Mouse (Mus musculus) cerebellum, postnatal 25 days (tissue): Measurements from ENCODE around the gene Cntnap2.
A peak's percentile ranks its signal among the peaks of the same experiment; 100 is the strongest.
"Not testable (repeated sequence)": the region's sequence is repeated elsewhere in the genome, so short reads cannot be mapped to it uniquely, and the experiment has no call there.

Experiments used
- DNase-seq, 2 experiments: peaks; one replicate each; pipeline ENCODE4 v3.0.0; 2021; ENCODE audit warnings: mixed read lengths in 2 of 2

Gene Cntnap2

DNA sequence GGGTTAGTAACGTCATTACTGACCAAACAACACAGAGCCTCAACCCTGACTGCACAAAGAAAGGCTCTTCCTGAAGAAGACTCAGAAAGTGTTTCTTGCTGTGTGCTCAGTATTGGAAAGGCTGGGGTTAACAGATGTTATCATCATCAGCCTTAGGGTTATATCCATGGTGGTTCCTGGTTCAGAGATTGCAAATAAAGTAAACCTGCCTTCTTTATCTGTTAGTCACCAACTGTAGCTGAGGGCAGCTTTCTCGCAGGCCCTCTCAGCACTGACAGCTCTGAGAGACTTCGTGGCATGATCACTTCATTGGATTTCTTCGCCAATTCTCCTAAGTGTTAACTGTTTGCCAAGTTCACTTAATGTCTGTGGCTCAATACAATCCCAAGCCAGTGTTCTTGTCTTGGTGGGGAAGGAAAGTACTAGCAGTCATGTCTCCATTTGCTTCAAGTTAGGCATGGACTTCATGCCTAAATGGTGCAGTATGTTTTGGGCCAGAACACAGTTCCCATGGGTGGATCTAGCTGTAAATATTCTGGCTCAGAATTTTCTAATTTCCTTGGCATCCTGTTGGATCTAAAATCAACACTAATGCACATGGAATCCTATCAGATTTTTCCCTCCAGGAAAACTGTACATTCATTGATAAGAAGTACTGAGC lies 2197.2 kb downstream of the Cntnap2 start:
- DNase-seq = no peak

DNA sequence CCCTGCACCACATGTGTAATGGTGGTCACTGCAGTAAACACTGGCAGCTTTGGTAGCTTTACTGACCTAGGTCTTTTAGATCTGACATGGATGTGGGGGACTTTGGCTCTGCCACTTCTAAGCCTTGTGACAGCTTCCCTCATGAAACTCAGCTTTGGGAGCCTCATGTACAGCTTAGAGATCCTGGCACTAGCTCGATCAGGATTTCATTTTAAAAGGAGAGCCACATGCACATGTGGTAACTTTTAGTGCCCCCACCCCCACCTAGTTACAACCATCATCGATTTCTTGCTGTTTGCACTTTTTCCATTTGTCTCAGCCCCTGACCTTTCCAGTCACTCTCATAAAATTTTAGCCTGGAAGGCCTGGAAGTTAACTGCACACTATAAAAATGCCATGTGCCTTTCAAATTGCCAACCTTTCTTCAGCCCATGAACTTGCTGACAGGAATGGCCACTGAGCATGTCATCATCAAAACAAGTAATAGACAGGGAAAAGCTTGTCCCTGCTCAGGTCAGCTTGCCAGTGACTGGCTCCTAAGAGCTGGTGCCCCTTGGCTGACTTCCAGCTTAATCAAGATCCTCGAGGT lies 2197.9 kb downstream of the Cntnap2 start:
- DNase-seq = no peak

DNA sequence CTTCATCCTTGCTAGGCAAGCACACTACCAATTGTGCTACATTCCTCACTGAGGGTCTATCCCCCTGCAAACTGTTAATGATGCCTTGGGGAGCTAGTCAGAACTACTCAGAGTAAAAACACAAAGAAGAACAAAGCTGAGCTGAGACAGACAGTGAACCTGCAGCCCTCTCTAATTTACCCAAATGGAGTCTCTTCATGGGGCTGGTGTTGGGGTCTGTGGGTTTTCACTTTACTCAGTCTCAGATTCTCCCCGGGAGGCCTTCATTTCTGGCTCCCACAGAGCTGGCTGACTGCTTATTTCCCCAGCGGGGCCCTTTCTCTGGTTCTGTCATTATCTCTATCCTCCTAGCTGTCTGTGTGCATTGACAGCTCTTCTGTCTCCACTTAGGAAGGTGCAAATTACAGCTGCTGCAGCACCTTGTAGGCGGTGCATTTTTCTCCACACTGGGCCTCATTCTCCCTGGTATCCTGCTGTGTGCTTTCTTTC lies 2200.5 kb downstream of the Cntnap2 start:
- no peak for DNase-seq

DNA sequence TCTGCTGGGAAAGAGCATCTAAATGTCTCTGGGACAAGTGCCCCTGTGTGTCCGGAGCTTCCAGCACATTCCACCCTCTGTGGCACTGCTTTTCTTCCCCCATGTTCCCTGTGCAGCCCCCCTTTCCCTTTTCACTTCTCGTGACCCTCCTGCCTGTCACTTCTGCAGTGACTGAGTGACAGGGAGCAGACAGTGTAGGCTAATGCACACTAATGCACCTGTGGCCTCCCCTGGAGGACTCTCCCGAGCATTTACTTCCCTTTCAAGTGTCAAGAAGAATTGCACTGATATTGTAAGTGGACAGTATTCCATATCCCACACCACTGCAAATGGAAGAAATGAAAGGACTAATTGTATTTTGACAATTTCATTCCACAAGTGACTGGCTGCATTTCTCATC lies 2208.1 kb downstream of the Cntnap2 start:
- DNase-seq = no peak

DNA sequence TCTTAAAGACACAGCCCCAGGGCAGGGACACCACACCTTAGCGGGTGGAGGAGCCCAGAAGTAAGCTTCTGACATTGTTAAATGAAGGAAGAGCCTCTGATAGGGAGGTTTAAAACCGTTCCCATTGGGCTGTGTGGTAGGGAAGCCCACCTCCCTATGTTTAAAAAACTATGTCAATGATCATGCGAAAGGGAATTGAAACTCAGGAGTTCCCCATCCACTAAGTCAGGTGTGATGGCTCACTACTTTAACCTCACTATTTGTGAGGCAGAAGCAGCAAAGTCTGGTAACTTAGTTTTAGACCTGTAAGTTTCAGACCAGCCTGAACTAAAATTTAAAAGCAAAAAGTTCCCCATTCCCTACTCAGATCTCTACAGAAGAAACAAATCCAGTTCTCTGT lies 2210.3 kb downstream of the Cntnap2 start:
- no peak for DNase-seq

DNA sequence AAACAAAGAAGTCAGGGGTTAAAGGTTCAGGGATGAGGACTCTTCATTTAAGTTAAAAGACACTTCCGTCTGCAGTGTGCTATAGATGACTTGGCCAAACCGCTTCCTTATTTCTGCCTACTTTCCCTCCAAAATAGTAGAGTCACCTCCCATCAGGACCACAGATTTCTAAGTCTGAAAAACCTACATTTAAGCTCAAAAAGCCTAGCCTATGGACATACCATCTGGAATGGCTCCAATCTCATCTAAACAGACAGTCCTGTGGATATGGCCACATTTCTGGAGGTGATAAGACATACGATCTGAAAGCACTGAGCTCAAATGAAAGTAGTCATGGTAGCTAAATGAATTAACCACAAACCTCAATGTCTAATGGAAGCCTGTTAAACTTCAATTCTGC lies 2212.4 kb downstream of the Cntnap2 start:
- no peak for DNase-seq

DNA sequence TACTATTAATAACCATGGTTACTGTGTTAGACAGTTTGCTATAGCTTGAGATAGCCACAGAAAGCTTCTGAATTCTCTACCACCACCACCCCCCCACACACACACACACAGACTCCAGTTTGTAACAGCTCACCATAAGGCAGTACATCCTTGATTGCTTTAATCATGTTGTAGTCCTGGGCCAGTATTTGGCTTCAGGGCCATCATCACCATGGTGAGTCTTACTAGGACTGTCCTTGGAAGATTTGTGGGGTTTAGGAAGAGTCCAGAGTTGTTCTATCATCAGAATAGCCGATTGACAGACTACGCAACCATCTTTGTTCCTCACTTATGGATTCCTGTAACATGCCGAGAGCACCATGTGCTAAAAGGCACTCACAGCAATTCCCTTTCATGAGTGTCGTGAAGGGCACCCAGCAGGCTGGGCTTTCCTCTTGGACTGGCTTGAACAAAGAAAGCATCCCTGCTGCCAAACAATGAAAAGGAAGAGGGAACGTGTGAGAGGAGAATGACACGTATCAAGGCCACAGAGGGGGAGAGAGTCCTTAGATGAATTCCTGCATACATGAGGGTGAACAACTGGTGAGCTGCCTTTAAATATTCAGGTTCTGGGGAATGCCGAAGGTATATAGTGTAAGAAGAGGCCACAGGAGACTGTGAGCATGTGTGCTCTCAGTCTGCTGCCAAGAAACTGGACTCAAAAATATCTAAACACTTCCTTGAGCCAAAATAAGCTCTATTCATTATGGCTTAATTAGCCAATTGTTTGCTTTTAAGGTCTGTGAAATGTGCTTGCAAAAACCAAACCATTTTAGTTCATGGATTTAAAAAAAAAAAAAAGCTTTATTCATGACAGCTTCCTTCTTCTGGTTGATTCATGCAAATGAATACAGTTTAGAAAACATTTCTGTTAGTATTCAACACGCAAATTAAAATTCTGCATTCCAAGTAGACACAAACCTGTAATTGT lies 2213.7 kb downstream of the Cntnap2 start:
- DNase-seq = peak in 1 of 2 experiments; percentile 12

DNA sequence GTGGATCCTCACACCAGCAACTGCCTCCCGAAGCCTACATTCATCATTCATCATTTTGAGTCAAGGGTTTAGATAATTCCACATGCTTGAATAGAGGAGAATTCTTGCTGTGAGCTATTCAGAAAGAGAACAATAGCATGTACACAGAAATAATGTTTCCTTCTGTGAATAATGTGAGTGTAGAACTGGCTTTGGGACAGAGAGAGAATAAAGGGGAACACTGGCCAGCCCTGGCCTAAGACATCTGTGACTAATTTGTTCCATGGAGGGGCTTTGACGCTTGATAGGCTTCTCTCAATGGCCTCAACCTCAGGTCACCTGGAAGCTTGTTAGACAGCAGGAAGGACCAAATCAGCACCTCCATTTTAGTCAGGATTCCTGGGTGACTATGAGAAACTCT lies 2215.9 kb downstream of the Cntnap2 start:
- DNase-seq = no peak

DNA sequence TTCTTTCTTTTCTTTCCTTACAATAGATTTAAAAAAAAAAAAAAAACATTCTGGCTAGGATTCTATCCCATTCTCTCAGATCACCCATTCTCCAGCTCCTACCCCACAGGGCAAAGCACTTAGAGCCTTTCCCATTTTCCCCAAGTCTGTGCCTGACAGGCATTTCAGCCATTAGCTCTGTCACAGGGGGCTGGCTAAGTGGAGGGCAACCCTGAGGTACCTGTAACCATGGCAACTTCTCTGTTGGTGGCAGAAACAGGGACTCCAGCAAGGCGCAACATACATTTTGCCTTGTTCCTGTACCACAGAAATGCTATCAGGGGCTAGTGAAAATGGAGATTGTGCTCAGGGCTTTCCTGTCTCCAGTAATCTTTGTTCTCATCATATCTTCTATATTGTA lies 2220.0 kb downstream of the Cntnap2 start:
- DNase-seq = no peak

DNA sequence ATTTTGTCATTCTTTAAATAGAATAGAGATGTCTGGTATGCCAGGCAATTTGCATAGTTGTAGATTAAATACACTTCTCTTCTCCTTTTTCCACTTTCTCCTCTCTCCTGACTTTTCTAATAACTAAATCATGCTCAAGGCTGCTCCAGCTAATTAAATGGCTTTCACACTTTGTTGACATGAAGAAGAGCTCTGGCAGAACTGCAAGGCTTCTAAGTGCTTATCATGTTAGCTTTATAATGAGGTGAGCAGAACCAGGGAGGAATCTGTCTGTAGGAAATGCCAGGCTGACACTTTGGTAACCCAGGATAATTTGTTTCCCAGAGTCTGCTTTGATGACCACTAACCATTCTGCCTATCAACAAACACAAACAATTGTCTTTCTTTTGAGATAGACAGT lies 2222.4 kb downstream of the Cntnap2 start:
- no peak for DNase-seq

DNA sequence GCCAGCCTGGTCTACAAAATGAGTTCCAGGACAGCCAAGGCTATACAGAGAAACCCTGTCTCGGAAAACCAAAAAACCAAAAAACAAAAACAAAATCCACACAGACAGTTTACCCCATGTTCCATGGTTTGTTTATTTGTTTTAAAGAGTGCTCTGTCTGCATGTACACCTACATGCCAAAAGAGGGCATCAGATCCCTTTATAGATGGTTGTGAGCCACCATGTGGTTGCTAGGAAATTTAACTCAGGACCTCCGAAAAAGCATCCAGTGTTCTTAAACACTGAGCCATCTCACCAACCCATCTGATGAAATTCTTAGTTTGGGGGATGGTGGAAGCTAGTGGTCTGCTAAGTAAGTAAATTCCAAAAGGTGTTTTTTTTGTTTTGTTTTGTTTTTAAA lies 2225.6 kb downstream of the Cntnap2 start:
- DNase-seq = no peak

DNA sequence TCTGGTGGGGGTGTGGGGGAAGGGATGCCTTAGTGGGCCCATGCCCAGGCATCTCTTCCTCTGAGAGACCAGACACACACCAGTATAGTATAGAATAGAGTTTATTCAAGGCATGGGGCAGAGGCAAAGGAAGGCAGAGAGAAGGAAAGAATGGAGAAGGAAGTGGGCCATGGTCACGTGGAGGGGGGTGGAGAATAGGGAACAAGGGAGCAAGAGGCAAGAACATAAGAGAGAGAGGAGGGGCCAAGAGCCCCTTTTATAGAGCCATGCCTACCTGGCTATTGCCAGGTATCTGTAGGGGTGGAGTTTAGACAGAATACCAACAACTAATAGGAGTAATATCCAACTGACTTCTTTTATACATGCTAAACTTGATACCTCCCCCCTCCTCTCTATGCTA lies 2226.6 kb downstream of the Cntnap2 start:
- no peak for DNase-seq

DNA sequence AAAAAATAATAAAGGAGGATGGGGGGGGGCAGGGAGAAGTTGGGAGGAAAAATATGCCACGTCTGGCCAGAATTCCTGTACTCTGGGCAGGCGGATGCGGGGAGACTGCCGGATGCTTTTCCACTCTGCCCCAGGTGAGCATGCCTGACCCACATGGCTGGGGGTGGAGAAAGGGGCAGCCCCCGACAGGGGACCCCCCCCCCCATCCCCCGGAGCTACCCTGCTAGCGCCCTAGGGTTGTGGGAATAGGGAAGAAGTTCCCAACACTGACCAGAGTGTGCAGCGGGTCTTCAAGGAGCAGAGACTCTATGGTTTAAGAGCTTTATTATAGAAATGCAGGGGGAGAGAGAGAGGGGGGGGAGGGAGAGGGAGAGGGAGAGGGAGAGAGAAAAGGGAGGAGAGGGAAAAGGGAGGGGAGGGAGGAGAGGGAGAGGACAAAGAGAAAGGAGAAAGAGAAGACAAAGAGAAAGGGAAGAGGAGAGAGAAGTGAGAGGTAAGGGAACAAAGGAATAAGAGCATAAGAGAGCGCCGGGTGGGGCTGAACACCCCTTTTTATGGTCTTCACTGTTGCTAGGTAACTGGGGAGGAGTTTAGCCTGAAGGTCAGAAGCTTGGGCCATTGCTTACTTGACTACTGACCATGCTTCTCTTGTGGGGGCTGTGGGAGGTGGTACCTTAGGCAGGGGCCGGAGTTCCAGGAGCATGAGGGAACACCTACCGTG lies 2227.2 kb downstream of the Cntnap2 start:
- DNase-seq = not testable (repeated sequence)

DNA sequence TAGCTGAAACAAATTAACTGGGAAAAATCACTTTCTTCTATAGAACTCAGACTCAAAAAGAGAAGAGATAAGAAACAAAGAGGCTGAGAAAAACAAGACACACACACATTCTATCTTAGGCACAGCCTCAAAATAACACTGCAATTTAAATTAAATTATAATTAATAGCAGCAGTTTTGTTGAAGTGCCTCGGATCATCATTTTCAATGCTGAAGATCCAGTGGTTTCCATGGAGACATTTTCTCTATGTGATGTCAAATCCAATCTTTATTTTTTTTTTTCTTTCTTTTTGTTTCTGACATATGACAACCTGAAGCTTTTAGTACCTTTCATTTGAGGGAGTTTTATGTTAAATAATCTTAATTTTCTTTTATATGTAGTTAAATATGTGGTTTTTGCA lies 2228.6 kb downstream of the Cntnap2 start:
- no peak for DNase-seq

DNA sequence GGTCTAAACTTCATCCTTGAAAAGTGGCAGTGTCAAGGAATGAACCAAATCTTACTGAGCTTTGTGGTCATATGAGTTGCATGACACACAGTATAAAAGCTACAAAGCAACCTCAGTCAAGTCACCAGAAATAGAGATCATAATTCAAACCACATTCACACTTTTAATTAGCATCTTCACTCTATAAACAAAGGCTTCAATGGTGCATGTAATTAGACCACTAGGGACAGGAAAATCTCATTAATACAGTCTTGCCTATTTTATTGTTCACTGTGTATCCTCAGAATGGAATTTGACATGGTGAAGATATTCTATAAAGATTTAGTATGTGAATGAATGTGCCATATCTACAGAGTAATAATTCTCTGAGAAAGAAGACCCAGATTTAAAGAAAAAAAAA lies 2232.8 kb downstream of the Cntnap2 start:
- DNase-seq = no peak

DNA sequence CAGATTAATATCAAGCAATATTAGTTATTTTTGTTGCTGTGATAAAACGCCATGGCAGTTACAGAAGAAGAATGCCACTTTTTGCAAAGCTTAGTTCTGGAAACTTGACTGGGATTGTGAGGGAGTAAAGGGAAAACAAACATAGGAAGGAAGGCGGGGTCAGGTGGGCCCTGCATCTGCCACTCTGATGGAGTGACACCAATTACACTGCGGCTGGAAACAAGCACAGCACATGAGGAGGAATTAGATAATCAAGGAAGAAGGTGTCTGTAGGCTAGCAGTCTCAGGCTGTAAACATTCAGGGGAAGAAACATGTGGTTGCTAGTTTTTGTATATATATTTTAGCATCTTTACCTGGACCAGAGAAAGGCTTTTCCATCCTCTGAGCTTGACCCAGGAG lies 2233.3 kb downstream of the Cntnap2 start:
- no peak for DNase-seq

DNA sequence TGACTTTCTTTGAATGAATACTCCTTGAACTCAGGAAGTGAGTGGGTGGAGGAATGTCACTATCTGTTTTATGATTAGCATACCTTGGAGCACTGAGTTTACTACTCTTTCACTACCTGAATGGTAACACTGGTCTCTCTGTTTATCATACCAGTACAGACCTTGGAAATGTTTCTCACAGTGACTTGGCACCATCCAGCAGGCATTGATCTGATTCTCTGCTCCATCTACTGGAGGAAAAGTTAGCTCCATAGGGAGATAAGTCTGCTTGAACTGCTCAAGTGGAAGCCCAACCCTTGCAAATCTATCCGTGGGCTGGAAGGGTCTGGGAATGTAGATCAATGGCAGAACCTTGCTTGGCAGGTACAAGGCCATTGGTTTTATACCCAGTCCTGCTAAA lies 2235.3 kb downstream of the Cntnap2 start:
- DNase-seq = no peak

DNA sequence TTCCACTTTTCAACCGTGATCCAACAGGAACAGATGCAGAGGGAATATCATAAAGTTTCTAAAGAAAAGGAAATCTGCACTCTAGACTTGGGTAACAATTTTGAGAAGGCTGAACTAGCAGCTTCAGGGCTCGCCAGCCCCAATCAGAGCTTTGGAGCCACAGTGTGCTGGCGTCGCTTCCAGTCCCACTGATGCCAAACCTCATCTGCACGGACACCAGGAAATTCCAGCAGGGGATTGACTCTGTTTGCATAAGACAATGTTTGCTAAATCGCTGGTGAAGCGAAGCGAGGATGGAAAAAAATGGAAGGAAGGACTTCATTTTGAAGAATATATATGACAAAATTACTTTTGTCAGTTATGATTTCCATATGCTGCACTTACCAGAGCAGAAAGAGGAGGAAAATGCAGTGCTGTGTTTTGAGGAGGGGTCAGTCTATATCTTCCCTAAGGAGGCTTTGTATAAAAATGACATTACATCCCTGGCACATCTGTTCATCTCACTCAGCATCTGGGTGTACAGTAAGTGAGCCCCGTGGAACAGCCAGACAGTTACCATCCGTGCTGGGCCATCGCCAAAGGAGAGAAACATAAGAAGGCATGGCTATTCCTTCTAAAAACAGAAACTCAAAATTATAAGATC lies 2245.8 kb downstream of the Cntnap2 start:
- no peak for DNase-seq

DNA sequence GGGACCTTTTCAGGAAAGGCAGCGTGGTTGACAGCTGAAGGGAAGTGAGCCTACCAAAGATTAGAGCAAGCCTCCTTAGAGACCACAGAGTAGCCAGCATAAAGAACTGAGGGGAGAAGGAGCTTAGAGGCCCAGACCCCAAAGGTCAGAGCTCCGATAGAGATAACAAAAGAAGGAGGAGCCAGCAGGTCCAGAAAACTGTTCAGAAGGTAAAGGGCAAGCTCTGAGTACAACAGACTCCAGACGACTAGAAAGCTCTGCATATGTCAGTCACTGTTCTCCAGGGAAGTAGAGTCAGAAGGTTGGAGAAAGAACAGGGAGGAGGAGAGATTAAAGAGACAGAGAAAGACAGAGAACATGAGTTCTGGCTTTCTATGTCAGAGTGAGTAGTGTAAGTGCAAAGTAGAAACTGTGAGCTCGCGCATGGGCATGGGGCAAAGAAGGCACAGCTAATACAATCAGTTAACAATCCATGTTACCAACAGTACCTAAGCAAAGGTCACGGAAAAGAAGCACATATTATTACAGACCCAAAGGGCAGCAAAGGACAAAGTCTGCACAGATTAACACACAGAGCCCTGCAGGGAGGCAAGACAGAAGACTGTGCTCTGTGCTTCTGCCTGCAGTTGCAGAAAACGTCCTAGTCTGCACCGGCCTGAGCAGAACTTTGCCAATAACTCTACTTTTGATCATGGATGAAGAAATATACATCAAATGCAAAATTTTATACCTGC lies 2247.1 kb downstream of the Cntnap2 start:
- no peak for DNase-seq

DNA sequence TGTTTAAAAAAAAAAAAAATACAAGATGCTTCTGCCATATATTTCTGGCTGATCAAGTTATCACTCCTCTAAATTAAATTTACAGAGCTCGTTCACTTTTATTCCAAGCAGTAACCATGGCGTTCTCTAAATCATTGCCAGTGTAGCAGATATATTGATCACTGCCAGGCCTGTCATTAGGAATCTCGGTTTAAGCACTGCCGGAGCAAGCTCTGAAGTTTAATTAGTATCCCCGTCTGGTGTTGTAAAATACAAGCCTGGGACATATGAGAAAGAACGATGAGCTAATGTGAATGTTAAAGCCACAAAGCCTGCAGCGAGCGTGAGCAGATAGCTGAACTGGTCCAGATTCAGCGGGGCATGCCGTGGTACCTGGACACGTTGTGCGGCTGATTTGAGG lies 2247.8 kb downstream of the Cntnap2 start:
- no peak for DNase-seq

DNA sequence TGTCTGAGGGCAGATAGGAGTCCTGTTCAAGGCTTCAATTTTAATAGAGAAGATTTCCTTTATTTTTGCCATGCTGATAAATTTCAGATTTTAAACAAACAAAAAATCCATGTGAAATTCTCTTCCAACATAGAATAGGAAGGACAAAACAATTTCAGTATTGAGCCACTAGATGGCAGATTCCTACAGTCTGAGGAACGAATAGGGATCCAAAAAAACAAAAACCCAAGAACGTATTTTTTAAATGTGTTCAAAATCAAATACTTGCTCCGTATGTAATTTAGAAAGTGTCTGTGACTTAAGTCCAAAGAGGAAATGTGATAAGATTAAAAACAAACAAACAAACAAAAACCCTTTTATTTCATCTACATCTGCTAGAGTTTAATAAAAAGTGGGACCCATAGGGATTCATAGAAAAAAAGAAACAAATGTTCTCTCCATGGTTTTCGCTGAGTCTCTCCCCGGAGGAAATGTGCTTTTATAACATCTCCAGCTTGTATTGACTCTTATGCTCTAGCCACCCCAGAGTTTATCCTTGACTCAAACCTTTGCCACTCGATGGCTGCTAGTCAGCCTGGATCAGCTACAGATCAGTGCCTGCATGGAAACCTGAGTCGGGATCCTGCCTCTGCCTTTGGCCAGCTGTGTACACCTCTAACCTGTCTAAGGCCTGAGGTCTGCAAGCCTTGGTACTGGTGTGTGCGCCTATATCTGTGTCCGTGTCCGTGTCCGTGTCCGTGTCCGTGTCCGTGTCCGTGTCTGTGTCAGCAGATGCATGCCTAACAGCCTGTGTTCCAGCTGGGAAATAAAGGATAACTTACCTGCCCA lies 2255.6 kb downstream of the Cntnap2 start:
- DNase-seq = peak; percentile 18 to 21
